Mouse (Mus musculus): Measurements from ENCODE around the gene B3galnt1. TPM values are rescaled to one million over a fixed set of nuclear protein-coding genes. Genes with fewer than 3 reads are reported as not detected.

B3galnt1 gene
- polyA plus RNA-seq, 1 experiment from 2014 or later = 21.0 TPM

GRCm38 (mm10) chr3:69596116-69596515, 2.6 kb downstream of the B3galnt1 start:
- Histone ChIP-seq H3K36me3 (ENCODE audit: insufficient read depth, low read length) (no peaks in the 10 kb centered on the region), H3K27ac (ENCODE audit: low read length) (no peak overlapping the region), H3K4me1 (ENCODE audit: insufficient read depth, low read depth, low read length) (no peaks in the 10 kb centered on the region), H3K4me2 (replicated peaks; ENCODE audit: low read depth, low read length) (no peak overlapping the region), H3K4me3 (ENCODE audit: low read depth, low read length) (no peak overlapping the region), H3K9me3 (ENCODE audit: low read length) (no peaks in the 10 kb centered on the region), H3K9ac (replicated peaks; ENCODE audit: low read depth) (no peak overlapping the region), H3K27me3 (replicated peaks; ENCODE audit: insufficient read depth, low read length) (no peaks in the 10 kb centered on the region)
- TF ChIP-seq CTCF (IDR thresholded peaks at IDR 0.05) (no peak), EP300 (IDR thresholded peaks at IDR 0.05) (no peak)
- DNase-seq (ENCODE audit: low spot score) = no peak
- no peak for ATAC-seq
- WGBS = 78% methylated on average over 3 of the region's 3 CpGs

- Histone ChIP-seq H3K9me3 (ENCODE audit: low read length) (no peaks in the 10 kb centered on the region), H3K4me2 (replicated peaks; ENCODE audit: low read depth, low read length) (no peak overlapping the region), H3K27ac (ENCODE audit: low read length) (no peak overlapping the region), H3K4me1 (ENCODE audit: insufficient read depth, low read depth, low read length) (no peaks in the 10 kb centered on the region), H3K9ac (replicated peaks; ENCODE audit: low read depth) (no peak overlapping the region), H3K27me3 (replicated peaks; ENCODE audit: insufficient read depth, low read length) (no peaks in the 10 kb centered on the region), H3K36me3 (ENCODE audit: insufficient read depth, low read length) (no peaks in the 10 kb centered on the region), H3K4me3 (ENCODE audit: low read depth, low read length) (no peak overlapping the region)
- WGBS = 66% methylated on average over 9 of the region's 9 CpGs
- DNase-seq (ENCODE audit: low spot score) = peak; percentile 37
- TF ChIP-seq CTCF (IDR thresholded peaks at IDR 0.05) = no peak
- no peak for TF ChIP-seq EP300 (IDR thresholded peaks at IDR 0.05)
- no peak for ATAC-seq
These were observed 4.7 kb downstream of the B3galnt1 start for GRCm38 (mm10) chr3:69594071-69594470.

- no peak for ATAC-seq
- TF ChIP-seq EP300 (IDR thresholded peaks at IDR 0.05) (no peak), CTCF (IDR thresholded peaks at IDR 0.05) (no peak)
- WGBS = 88% methylated on average over 8 of the region's 8 CpGs
- Histone ChIP-seq H3K27me3 (replicated peaks; ENCODE audit: insufficient read depth, low read length) (no peaks in the 10 kb centered on the region), H3K27ac (ENCODE audit: low read length) (no peak overlapping the region), H3K9ac (replicated peaks; ENCODE audit: low read depth) (no peak overlapping the region), H3K9me3 (ENCODE audit: low read length) (no peaks in the 10 kb centered on the region), H3K36me3 (ENCODE audit: insufficient read depth, low read length) (no peaks in the 10 kb centered on the region), H3K4me1 (ENCODE audit: insufficient read depth, low read depth, low read length) (no peaks in the 10 kb centered on the region), H3K4me3 (ENCODE audit: low read depth, low read length) (no peak overlapping the region), H3K4me2 (replicated peaks; ENCODE audit: low read depth, low read length) (no peak overlapping the region)
- no peak for DNase-seq (ENCODE audit: low spot score)
These were observed 5.3 kb downstream of the B3galnt1 start for GRCm38 (mm10) chr3:69593426-69593825.

- H3K9ac ChIP-seq (replicated peaks; ENCODE audit: low read depth) = no peak overlapping the region
These were observed 10.5 kb downstream of the B3galnt1 start for GRCm38 (mm10) chr3:69588101-69588760.

GRCm38 (mm10) chr3:69583798-69584197, 15.0 kb downstream of the B3galnt1 start:
- Histone ChIP-seq H3K27ac (ENCODE audit: low read length) (no peak overlapping the region), H3K4me1 (ENCODE audit: insufficient read depth, low read depth, low read length) (no peaks in the 10 kb centered on the region), H3K4me3 (ENCODE audit: low read depth, low read length) (no peak overlapping the region), H3K36me3 (ENCODE audit: insufficient read depth, low read length) (no peaks in the 10 kb centered on the region), H3K4me2 (replicated peaks; ENCODE audit: low read depth, low read length) (no peak overlapping the region), H3K9me3 (ENCODE audit: low read length) (no peaks in the 10 kb centered on the region), H3K27me3 (replicated peaks; ENCODE audit: insufficient read depth, low read length) (no peaks in the 10 kb centered on the region), H3K9ac (replicated peaks; ENCODE audit: low read depth) (no peak overlapping the region)
- TF ChIP-seq CTCF (IDR thresholded peaks at IDR 0.05) (no peak), EP300 (IDR thresholded peaks at IDR 0.05) (no peak)
- WGBS = 85% methylated on average over 1 of the region's 1 CpGs
- DNase-seq (ENCODE audit: low spot score) (no peak), ATAC-seq (no peak)

More at GRCm38 (mm10) chr3:69588101-69588760, 10.5 kb downstream of the B3galnt1 start:
- DNase-seq (ENCODE audit: low spot score) (peak; percentile 57), ATAC-seq (peak; percentile 75)
- TF ChIP-seq EP300 (IDR thresholded peaks at IDR 0.05) = no peak
- WGBS = 24% methylated on average over 10 of the region's 10 CpGs
- H3K36me3 ChIP-seq (ENCODE audit: insufficient read depth, low read length) = no peaks in the 10 kb centered on the region
- H3K27me3 ChIP-seq (replicated peaks; ENCODE audit: insufficient read depth, low read length) = no peaks in the 10 kb centered on the region
- H3K4me3 ChIP-seq (ENCODE audit: low read depth, low read length) = no peak overlapping the region
- H3K4me1 ChIP-seq (ENCODE audit: insufficient read depth, low read depth, low read length) = no peaks in the 10 kb centered on the region
- H3K9me3 ChIP-seq (ENCODE audit: low read length) = no peaks in the 10 kb centered on the region
- no peak overlapping the region for H3K27ac ChIP-seq (ENCODE audit: low read length)
- H3K4me2 ChIP-seq (replicated peaks; ENCODE audit: low read depth, low read length) = no peak overlapping the region

- WGBS = 94% methylated on average over 1 of the region's 1 CpGs
- ATAC-seq = no peak
- Histone ChIP-seq H3K9ac (replicated peaks; ENCODE audit: low read depth) (no peak overlapping the region), H3K9me3 (ENCODE audit: low read length) (no peaks in the 10 kb centered on the region), H3K4me1 (ENCODE audit: insufficient read depth, low read depth, low read length) (no peaks in the 10 kb centered on the region), H3K27me3 (replicated peaks; ENCODE audit: insufficient read depth, low read length) (no peaks in the 10 kb centered on the region), H3K4me2 (replicated peaks; ENCODE audit: low read depth, low read length) (no peak overlapping the region), H3K27ac (ENCODE audit: low read length) (no peak overlapping the region), H3K4me3 (ENCODE audit: low read depth, low read length) (no peak overlapping the region), H3K36me3 (ENCODE audit: insufficient read depth, low read length) (no peaks in the 10 kb centered on the region)
- TF ChIP-seq CTCF (IDR thresholded peaks at IDR 0.05) = peak; percentile 49
- TF ChIP-seq EP300 (IDR thresholded peaks at IDR 0.05) = no peak
- no peak for DNase-seq (ENCODE audit: low spot score)
These were observed 20.0 kb downstream of the B3galnt1 start for GRCm38 (mm10) chr3:69578791-69579190.
